Mouse (Mus musculus) mouse embryonic stem cell (cell line): ENCODE data around the gene Prm2.
"Not testable (repeated sequence)": the region's sequence is repeated elsewhere in the genome, so short reads cannot be mapped to it uniquely, and the experiment has no call there.

Experiments used
- in situ Hi-C, 2 experiments: fragments of 300-500 bp; cut with MboI; formaldehyde crosslinking; loops; 1 replicate in 1 of 2; 3 replicates in 1 of 2; pipeline ENCODE4 v1.14.3; 2019 to 2020; ENCODE audit warnings: low sequenced_read_pairs in 2 of 2, low pct_unique_long_range_greater_than_20kb in 1 of 2, mixed read lengths in 1 of 2; ENCODE audit not compliant: unreplicated experiment in 1 of 2

Gene Prm2

DNA sequence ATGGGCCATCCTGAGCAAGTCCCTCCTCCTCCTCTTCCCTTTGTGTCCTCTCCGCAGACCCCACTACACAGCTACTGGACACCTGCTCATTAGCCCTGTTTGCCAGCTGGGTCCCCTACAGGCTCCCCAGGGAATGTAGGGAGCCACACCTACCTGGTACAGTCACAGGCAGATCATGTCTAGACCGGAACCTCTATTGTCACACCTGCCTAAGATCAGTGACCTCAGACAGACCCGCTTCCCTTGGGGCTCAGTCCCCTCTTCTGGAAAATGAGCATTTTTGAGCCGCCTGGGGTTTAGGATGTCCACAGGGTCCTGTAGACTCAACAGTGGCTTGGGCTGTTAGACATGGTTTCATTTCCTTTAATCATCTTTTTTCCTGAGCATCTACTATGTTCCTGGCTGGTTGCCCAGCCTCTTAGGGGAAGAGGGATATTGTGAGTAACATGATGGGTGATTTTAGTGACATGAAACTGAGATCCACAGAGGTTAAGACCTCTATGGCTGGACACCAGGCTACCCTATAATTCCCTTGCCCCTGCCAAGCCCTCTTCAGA is 22.7 kb upstream of the Prm2 start:
- in situ Hi-C loops: no loop called here

DNA sequence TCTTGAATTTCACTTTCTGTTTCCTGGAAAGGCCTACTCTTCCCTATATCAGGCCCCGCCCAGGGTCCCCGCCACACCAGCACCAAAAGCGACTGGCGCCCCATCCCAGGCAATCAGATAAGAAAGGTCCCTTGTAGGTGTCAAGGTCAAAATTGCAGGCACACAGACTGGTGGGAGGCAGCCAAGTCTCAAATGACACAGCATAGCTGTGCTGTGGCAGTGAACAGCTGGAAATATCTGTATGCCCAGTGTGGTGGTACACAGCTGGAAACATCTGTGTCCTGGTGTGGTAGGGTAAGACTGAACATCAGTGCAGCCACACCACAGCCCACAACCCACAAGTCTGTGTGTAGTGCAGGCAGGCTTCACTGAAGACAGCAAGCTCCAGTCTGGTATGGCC is 18.9 kb upstream of the Prm2 start:
- in situ Hi-C loops: no loop called here

DNA sequence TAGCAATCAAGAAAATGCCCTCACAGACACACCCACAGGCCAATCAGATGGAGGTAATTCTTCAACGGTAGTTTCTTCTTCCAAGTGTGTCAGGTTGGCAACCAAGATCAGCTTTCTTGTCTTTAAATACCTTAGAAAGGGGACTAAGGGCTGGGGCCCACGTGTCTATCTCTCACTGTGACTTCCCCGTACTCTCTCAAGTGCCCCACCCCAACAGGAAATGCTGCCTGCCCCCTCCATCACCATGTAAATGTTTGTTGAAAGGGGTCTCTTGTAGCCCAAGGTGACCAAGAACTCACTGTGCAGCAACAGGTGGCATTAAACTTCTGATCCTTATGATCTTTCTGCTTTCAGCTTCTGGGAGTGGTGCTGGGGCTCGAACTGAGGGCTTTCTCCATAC is 17.8 kb upstream of the Prm2 start:
- in situ Hi-C loops: no loop called here

DNA sequence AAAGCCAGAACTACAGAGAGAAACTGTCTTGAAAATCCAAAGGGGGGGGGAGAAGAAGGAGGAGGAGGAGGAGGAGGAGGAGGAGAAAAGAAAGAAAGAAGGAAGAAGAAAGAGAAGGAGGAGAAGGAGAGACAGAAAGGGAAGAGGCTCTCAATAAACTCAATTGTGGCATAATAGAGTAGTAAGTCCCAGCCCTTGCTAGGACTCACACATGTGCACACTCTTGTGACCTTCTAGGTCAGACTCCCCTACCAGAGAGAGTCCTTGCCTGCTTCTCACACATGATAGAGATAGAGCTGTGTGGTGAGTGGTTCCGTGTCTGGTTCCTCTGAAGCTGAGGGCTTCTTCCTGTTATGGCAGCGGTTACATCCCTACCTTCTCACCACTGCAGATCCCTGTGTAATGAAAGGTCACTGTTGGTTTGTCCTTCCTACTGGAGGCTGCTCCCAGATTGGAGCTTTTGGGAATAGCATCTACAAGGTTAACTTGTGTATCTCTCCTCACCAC is 17.0 kb upstream of the Prm2 start, which contains the start of gene Gm11172:
TSS of gene Gm11172 (plus strand) at position 51 of the 507 bp plus-strand sequence.
- in situ Hi-C loops: no loop called here

DNA sequence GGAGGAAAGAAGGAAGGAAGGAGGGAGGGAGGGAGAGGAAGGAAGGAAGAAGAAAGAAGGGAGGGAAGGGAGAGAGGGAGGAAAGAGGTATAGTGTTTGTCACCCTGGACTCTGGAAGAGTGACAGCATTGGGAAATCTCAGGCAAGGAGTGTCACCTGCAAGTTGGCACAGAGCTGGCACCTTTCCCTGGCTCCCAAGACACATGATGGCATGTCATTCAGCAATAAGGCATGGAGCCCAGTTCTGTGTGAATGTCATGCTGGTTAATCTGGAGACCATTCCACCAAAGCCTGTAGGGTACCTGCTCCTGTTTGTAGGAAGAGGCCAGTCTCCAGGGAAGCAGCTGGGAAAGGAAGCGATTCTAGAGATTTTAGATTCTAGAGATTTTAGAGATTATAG is 14.4 kb upstream of the Prm2 start:
- in situ Hi-C loops: no loop called here

DNA sequence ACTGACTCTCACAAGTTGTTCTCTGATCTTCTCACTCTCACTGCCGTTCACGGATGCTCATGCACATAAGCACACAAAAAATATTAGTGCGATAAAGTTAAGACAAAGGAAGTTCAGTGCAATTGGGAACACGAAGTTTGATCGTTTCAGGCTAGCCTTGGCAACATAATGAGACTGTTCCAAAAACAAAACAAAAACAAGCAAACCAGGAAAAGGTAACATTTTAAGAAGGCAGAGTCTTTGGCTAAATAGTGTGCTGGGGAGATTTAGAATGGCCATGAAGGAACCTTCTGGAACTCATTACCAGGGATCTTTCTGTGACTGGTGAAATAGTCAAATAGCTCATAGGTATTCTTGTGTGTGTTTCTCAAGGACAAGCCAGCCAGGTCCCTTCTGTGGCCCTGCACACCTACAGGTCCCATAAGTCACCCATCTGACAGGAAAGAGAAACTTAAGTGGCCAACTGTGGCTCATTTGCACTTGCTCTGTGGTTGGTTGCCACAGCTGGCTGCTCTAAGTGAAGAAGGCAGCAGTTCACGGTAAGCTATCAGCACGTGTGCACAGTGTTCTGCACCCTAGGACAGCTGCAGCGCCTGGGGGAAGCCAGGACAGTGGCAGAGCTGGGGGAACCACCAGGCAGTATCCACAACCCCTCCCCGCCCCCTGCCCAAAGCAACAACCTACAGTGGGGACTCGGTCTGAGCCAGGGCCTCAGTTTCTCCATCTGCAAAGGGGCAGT is 10.0 kb upstream of the Prm2 start, which contains the start of gene Prm1:
TSS of gene Prm1 (minus strand) at position 51 of the 739 bp plus-strand sequence.
- in situ Hi-C loops: no loop called here

DNA sequence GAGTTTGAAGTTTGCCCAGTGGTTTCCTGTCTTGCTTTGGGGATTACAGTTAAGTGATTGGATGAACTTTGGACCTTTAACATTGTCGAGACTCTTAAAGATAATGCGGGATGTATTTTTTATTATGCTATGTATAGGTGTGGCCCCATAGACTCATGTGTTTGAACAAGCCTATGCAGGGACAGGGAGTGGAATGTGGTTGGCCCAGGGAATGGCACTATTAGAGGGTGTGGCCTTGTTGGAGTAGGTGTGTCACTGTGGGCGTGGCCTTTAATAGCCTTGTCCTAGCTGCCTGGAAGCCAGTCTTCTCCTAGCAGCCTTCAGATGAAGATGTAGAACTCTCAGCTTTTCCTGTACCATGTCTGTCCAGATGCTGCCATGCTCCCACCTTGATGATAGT is 6.5 kb upstream of the Prm2 start:
- in situ Hi-C loops: not testable (repeated sequence)

DNA sequence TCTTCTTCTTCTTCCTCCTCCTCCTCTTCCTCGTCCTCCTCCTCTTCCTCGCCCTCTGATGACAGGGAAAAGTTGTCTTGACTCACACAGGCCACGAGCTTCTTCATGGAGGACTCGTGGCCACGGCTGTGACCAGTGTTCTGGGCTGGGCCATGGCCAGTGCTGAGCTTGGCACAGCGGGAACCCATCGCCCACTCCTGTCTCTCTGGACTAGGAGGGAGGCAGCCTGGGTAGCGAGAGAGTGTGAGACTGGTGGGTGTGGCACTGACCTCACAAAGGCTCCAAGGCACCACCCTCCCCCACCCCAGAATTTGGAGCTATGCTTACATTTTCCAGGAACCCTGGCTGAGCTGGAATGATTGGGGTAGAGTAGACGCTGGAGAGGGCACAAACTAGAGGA is 5.2 kb downstream of the Prm2 start, which contains the start of gene Prm3:
TSS of gene Prm3 (minus strand) at position 213 of the 400 bp plus-strand sequence.
- in situ Hi-C loops: no loop called here

DNA sequence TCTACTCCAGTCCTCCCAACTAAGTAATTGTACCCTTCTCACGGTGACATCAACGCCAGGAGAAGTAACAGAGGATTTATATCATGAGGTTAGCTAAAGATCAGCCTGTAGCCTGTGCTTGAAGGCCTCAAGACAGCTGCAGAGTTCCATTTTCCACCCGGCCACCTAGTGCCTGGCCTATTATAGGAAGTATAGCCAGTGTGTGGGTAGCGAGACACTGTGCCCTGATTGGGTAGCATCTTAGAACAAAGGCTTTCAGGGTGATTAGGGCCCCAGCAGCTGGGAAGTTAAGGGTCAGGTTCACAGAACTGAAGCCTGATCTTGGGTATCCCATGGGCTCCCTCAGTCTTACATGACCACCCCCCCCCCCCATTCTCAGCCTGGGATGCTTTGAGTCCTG is 7.1 kb downstream of the Prm2 start:
- in situ Hi-C loops: no loop called here

DNA sequence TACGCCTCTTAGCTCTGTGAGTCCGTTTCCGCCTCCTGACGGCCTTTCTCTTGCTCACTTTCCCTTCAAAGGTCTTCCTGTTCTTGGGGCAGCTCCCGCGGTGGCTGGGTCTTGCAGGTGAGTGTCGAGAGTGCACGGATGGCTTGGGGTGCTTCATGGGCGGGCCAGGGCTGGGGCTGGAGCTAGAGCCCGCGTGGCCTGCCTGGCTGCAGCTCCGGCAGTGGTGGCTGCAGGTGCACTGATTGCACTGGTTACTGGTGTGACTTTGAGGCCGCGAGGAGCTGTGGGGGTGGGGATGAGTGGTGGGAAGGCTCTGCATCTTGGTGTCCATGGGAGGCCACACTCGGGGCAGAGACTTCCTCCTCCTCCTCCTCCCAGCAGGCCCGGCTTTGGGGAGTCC is 7.7 kb downstream of the Prm2 start, which contains the start of gene Tnp2:
TSS of gene Tnp2 (minus strand) at position 390 of the 400 bp plus-strand sequence.
- in situ Hi-C loops: no loop called here

DNA sequence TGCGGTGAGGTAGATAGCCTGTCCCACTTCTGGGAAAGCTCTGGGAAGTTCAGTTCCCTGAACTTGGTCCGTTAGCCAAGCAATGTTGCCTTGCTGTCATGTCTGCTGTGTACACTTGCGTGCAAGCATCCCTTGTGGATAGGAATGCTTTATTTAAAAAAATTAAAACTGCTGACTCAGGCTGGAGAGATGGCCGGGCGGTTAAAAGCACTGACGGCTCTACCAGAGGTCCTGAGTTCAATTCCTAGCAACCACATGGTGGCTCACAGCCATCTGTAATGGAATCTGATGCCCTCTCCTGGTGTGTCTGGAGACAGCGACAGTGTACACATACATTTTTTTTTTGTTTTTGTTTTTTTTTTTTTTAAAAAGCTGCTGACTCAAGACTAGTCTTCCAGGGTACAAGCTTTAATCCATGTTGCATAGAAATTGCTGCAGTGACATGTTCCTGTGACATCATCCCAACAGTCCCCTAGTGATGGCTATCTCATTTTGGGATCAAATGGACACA is 8.3 kb downstream of the Prm2 start:
- in situ Hi-C loops: no loop called here

DNA sequence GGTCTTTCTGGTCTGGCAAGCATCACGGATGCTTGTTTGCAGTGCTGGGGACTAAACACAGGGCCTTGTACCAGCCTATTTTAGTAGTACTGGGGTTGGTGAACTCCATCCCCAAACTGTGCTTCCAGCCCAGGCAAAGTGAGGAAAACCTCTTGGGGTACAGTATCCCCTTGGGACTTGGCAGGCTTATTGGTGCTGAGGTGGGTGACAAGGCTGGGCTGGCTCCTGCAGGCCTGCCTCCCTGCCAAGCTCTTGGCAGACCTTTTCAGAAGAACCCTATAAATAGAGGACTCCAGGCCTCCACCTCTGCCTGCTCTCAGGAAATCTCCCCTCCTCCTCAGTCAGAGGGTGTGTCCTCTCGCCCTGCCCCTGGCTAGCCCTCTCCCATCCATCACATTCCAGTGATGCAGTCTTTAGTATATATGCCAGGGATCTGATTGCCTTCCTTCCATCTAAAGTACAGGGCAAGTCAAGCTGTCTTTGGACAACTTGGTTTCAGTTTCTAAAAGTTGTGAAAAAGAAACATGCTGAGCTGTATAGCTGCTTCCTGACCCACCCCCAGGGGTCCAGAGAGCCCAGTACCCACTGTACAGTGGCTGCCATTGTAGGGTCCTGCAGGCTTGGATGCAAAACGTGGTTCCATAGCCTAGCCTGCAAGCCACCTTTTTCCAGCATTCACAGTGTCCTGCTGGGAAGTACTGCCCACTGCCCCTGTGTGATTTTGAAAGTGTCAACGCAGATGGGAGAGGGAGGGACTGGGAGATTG is 9.0 kb downstream of the Prm2 start:
- in situ Hi-C loops: no loop called here

DNA sequence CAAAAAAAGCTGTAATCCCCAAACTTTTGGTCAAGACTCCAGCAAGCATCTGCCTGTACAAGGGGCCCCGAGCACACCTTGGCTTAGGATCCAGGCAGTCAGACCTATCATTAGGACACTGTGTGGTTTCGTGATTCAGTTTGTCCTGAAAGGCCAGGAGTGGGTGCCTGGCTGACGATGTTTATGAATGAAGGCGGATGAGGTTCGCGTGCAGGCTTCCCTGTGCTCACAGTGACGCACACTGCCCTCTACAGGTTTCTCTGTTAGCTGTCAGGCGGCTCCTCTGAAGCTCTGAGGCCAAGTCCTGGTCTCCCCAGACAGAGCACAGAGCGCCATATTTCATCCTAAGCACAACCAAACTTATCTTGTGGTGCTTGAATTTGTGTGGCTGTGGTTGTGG is 9.6 kb downstream of the Prm2 start:
- in situ Hi-C loops: no loop called here

DNA sequence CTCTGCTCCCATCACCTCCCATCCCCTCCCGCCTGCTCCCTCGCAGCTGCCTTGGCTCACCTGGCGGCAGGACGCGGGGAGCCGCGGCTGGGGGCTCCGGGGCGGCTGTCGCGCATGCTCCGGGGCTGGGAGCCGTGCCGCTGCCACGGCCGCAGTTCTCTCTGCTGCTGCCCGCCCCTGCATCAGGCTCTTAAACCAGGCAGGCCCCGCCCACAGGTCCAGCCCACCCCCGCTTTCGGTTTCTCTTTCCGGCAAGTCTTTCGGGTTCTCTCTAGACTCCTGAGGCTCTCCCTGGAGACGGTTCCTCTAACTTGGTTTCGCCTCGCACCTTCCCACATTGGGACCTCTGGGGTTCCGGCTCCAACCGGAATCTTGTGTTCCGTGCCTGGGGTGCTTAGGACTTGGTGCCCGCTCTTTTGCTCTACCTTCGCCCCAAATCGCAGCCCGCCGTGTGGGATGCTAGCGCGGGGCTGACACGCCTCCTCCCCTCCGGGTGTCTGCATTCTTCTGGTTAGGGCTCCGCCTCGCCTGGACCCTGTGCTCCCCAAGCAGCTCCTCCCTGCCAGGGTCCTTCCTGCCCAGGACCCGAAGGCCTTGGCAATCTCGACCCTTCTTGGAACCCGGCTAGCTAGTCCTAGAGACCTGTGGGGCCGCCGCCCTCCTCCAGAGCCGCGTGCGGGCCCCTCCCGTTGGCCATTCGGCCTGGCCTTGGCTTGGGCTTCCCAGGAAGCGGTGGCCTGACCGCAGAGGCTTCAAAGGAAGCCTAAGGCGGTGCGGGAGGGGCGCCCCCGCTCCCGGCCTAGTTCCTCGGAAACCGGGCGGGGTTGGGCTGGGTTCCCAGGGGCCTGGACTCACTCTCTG is 10.3 kb downstream of the Prm2 start, which contains the start of gene Socs1:
TSS of gene Socs1 (minus strand) at position 166 of the 861 bp plus-strand sequence.
- in situ Hi-C loops: no loop called here

DNA sequence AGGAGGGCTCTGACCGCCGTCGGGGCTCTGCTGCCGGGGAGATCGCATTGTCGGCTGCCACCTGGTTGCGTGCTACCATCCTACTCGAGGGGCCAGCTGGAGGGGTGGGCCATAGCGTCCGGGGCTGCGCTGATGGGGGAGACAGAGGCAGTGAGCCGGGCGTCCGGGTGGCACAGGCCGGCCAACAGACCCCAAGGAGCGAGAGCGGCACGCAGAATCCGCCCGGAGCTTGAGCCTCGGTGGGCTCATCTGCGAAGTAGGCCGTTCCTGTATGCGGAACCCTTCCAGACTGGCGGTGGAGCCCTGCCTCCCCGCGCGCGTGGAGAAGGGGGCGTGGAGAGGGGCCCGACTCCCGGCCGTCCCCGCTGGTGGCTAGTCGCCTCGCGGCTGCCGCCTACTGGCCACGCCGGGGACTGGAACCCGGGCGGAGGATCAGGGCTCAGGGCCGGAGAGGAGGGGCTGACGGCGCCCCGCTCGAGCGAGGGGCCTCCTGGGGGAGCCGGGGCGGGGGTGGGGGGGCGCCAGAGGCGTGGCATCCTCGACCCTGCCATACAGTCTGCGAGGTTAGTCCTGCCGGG is 11.1 kb downstream of the Prm2 start:
- in situ Hi-C loops: no loop called here

DNA sequence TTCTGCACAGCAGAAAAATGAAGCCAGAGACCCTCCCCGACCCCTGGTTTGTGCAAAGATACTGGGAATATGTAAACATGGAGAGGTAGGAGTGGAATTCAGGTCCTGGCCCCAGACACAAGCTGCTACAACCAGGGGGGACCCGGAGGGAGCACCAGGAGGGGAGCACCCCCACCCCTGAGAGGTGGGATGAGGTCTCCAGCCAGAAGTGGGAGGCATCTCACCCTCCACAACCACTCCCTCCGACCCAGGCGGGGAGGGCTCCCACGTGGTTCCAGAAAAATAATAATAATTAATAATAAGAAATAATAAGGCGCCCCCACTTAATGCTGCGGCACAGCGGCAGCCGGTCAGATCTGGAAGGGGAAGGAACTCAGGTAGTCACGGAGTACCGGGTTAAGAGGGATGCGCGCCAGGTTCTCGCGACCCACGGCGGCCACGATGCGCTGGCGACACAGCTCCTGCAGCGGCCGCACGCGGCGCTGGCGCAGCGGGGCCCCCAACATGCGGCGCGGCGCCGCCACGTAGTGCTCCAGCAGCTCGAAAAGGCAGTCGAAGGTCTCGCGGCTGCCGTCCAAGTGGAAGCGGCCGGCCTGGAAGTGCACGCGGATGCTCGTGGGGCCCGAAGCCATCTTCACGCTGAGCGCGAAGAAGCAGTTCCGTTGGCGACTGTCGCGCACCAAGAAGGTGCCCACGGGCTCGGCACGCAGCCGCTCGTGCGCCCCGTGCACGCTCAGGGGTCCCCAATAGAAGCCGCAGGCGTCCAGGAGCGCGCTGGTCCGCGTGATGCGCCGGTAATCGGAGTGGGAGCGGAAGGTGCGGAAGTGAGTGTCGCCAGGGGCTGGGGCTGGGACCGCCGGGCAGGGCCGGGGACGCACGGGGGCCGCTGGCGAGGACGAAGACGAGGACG is 11.8 kb downstream of the Prm2 start:
- in situ Hi-C loops: no loop called here

DNA sequence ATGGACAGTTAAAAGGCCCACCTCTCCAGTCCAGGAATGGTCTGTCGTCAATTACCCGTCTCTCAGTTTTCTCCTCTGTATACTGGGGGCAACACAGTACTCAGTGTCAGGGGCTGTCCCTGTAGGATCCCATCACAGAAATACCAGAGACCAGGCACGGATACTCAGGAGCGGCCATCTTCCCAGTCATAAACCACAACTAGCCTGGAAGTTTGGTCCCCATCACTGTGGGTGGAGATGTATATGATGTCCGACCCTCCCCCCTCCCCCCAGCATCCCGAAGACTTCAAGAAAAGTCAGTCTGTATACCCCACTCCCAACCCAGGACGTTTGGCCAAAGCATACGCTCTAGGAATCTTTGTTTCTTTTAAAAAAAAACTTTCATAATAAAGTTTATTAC is 12.5 kb downstream of the Prm2 start:
- in situ Hi-C loops: no loop called here
